Mouse (Mus musculus): Measurements from ENCODE around the gene Prps1l3. TPM values are rescaled to one million over a fixed set of nuclear protein-coding genes. Genes with fewer than 3 reads are reported as not detected.
"Not testable (repeated sequence)": the region's sequence is repeated elsewhere in the genome, so short reads cannot be mapped to it uniquely, and the experiment has no call there.

The Prps1l3 gene
- 10 to 100 TPM; 28.3 to 32.6 (median 30.4) TPM for total RNA-seq (2022)

- DNase-seq (ENCODE audit: low spot score in 2 of 2): peak; percentile 73 to 83
These were observed at the start of gene Prps1l3, which contains the start of gene Mipol1 for GRCm38 (mm10) chr12:57230192-57230706. Gene Prps1l3 (plus strand): TSS chr12:57230412. Gene Mipol1 (plus strand): TSS chr12:57230427.

- DNase-seq (ENCODE audit: low spot score in 2 of 2): no peak
These were observed 45.6 kb upstream of the Prps1l3 start for GRCm38 (mm10) chr12:57184401-57185147.

GRCm38 (mm10) chr12:57185475-57185874, 44.7 kb upstream of the Prps1l3 start:
- no peak for DNase-seq (ENCODE audit: low spot score in 2 of 2)

GRCm38 (mm10) chr12:57186126-57186525, 44.1 kb upstream of the Prps1l3 start:
- DNase-seq (ENCODE audit: low spot score in 2 of 2): no peak

GRCm38 (mm10) chr12:57187032-57187431, 43.2 kb upstream of the Prps1l3 start:
- DNase-seq (ENCODE audit: low spot score in 2 of 2): no peak

GRCm38 (mm10) chr12:57194609-57195008, 35.6 kb upstream of the Prps1l3 start:
- DNase-seq (ENCODE audit: low spot score in 2 of 2): no peak

- no peak for DNase-seq (ENCODE audit: low spot score in 2 of 2)
These were observed 34.0 kb upstream of the Prps1l3 start for GRCm38 (mm10) chr12:57196286-57196607.

- peak in 1 of 2 experiments; percentile 7 for DNase-seq (ENCODE audit: low spot score in 2 of 2)
These were observed 33.4 kb upstream of the Prps1l3 start for GRCm38 (mm10) chr12:57196608-57197362.

- no peak for DNase-seq (ENCODE audit: low spot score in 2 of 2)
These were observed 32.7 kb upstream of the Prps1l3 start, which contains the start of gene Slc25a21 for GRCm38 (mm10) chr12:57197363-57198026. Gene Slc25a21 (minus strand): TSS chr12:57197472.

- no peak for DNase-seq (ENCODE audit: low spot score in 2 of 2)
These were observed 31.9 kb upstream of the Prps1l3 start for GRCm38 (mm10) chr12:57198269-57198668.

- no peak for DNase-seq (ENCODE audit: low spot score in 2 of 2)
These were observed 30.8 kb upstream of the Prps1l3 start for GRCm38 (mm10) chr12:57199427-57199826.

- no peak for DNase-seq (ENCODE audit: low spot score in 2 of 2)
These were observed 28.3 kb upstream of the Prps1l3 start for GRCm38 (mm10) chr12:57201901-57202300.

- no peak for DNase-seq (ENCODE audit: low spot score in 2 of 2)
These were observed 25.8 kb upstream of the Prps1l3 start for GRCm38 (mm10) chr12:57204276-57204851.

- no peak for DNase-seq (ENCODE audit: low spot score in 2 of 2)
These were observed 18.6 kb upstream of the Prps1l3 start for GRCm38 (mm10) chr12:57211353-57212311.

GRCm38 (mm10) chr12:57212463-57212862, 17.7 kb upstream of the Prps1l3 start:
- not testable (repeated sequence) for DNase-seq (ENCODE audit: low spot score in 2 of 2)

- DNase-seq (ENCODE audit: low spot score in 2 of 2): no peak
These were observed 3.8 kb upstream of the Prps1l3 start for GRCm38 (mm10) chr12:57226411-57226810.

- DNase-seq (ENCODE audit: low spot score in 2 of 2): no peak
These were observed 2.4 kb upstream of the Prps1l3 start for GRCm38 (mm10) chr12:57227776-57228175.

- no peak for DNase-seq (ENCODE audit: low spot score in 2 of 2)
These were observed 509 bp upstream of the Prps1l3 start for GRCm38 (mm10) chr12:57229703-57230102.

GRCm38 (mm10) chr12:57231085-57231875, 1.1 kb downstream of the Prps1l3 start:
- DNase-seq (ENCODE audit: low spot score in 2 of 2): no peak

Data from gastrocnemius, adult 8-10 months (tissue).